Mouse (Mus musculus): ENCODE results near the gene Rhbdf1. TPM values are rescaled to one million over a fixed set of nuclear protein-coding genes. Genes with fewer than 3 reads are reported as not detected.

Gene Rhbdf1
- polyA plus RNA-seq, 1 experiment, result 56.7 TPM

- 81% methylated on average over 13 of the region's 13 CpGs for WGBS
- TF ChIP-seq POLR2A (IDR thresholded peaks at IDR 0.05; ENCODE audit: low read depth, low read length) (no peak), CTCF (IDR thresholded peaks at IDR 0.05; ENCODE audit: extremely low read depth, insufficient read length, insufficient replicate concordance, low read depth, low read length) (no peak)
- Histone ChIP-seq H3K4me3 (ENCODE audit: low read depth, low read length) (no peak overlapping the region), H3K4me1 (ENCODE audit: control insufficient read depth, insufficient read depth, insufficient read length, low read length) (no peaks in the 10 kb centered on the region), H3K27me3 (ENCODE audit: control insufficient read depth, insufficient read depth, low read length) (no peaks in the 10 kb centered on the region), H3K36me3 (ENCODE audit: control insufficient read depth, insufficient read depth, low read length) (no peaks in the 10 kb centered on the region), H3K27ac (ENCODE audit: insufficient read depth, low read depth, low read length) (no peak overlapping the region)
Observed at GRCm38 (mm10) chr11:32190603-32191110, 31.4 kb downstream of the Rhbdf1 start.

GRCm38 (mm10) chr11:32190119-32190518 lies 32.0 kb downstream of the Rhbdf1 start:
- 77% methylated on average over 9 of the region's 9 CpGs for WGBS
- no peak overlapping the region for H3K4me3 ChIP-seq (ENCODE audit: low read depth, low read length)
- H3K4me1 ChIP-seq (ENCODE audit: control insufficient read depth, insufficient read depth, insufficient read length, low read length), result no peaks in the 10 kb centered on the region
- H3K36me3 ChIP-seq (ENCODE audit: control insufficient read depth, insufficient read depth, low read length), result no peaks in the 10 kb centered on the region
- no peaks in the 10 kb centered on the region for H3K27me3 ChIP-seq (ENCODE audit: control insufficient read depth, insufficient read depth, low read length)
- H3K27ac ChIP-seq (ENCODE audit: insufficient read depth, low read depth, low read length), result no peak overlapping the region
- no peak for TF ChIP-seq POLR2A (IDR thresholded peaks at IDR 0.05; ENCODE audit: low read depth, low read length)
- no peak for TF ChIP-seq CTCF (IDR thresholded peaks at IDR 0.05; ENCODE audit: extremely low read depth, insufficient read length, insufficient replicate concordance, low read depth, low read length)

GRCm38 (mm10) chr11:32189434-32189833 lies 32.7 kb downstream of the Rhbdf1 start:
- WGBS, result 70% methylated on average over 5 of the region's 5 CpGs
- H3K4me3 ChIP-seq (ENCODE audit: low read depth, low read length), result no peak overlapping the region
- H3K27me3 ChIP-seq (ENCODE audit: control insufficient read depth, insufficient read depth, low read length), result no peaks in the 10 kb centered on the region
- H3K4me1 ChIP-seq (ENCODE audit: control insufficient read depth, insufficient read depth, insufficient read length, low read length), result no peaks in the 10 kb centered on the region
- TF ChIP-seq POLR2A (IDR thresholded peaks at IDR 0.05; ENCODE audit: low read depth, low read length), result no peak
- no peak for TF ChIP-seq CTCF (IDR thresholded peaks at IDR 0.05; ENCODE audit: extremely low read depth, insufficient read length, insufficient replicate concordance, low read depth, low read length)
- H3K36me3 ChIP-seq (ENCODE audit: control insufficient read depth, insufficient read depth, low read length), result no peaks in the 10 kb centered on the region
- no peak overlapping the region for H3K27ac ChIP-seq (ENCODE audit: insufficient read depth, low read depth, low read length)

- no peak overlapping the region for H3K27ac ChIP-seq (ENCODE audit: insufficient read depth, low read depth, low read length)
- WGBS, result 75% methylated on average over 12 of the region's 12 CpGs
- no peaks in the 10 kb centered on the region for H3K4me1 ChIP-seq (ENCODE audit: control insufficient read depth, insufficient read depth, insufficient read length, low read length)
- H3K36me3 ChIP-seq (ENCODE audit: control insufficient read depth, insufficient read depth, low read length), result no peaks in the 10 kb centered on the region
- H3K27me3 ChIP-seq (ENCODE audit: control insufficient read depth, insufficient read depth, low read length), result no peaks in the 10 kb centered on the region
- no peak overlapping the region for H3K4me3 ChIP-seq (ENCODE audit: low read depth, low read length)
- TF ChIP-seq POLR2A (IDR thresholded peaks at IDR 0.05; ENCODE audit: low read depth, low read length), result no peak
- no peak for TF ChIP-seq CTCF (IDR thresholded peaks at IDR 0.05; ENCODE audit: extremely low read depth, insufficient read length, insufficient replicate concordance, low read depth, low read length)
Observed at GRCm38 (mm10) chr11:32188881-32189280, 33.2 kb downstream of the Rhbdf1 start.

GRCm38 (mm10) chr11:32187256-32187655 lies 34.8 kb downstream of the Rhbdf1 start:
- H3K4me3 ChIP-seq (ENCODE audit: low read depth, low read length), result no peak overlapping the region
- H3K4me1 ChIP-seq (ENCODE audit: control insufficient read depth, insufficient read depth, insufficient read length, low read length), result no peaks in the 10 kb centered on the region
- no peaks in the 10 kb centered on the region for H3K36me3 ChIP-seq (ENCODE audit: control insufficient read depth, insufficient read depth, low read length)
- no peaks in the 10 kb centered on the region for H3K27me3 ChIP-seq (ENCODE audit: control insufficient read depth, insufficient read depth, low read length)
- WGBS, result 86% methylated on average over 4 of the region's 4 CpGs
- TF ChIP-seq CTCF (IDR thresholded peaks at IDR 0.05; ENCODE audit: extremely low read depth, insufficient read length, insufficient replicate concordance, low read depth, low read length) (no peak), POLR2A (IDR thresholded peaks at IDR 0.05; ENCODE audit: low read depth, low read length) (no peak)
- H3K27ac ChIP-seq (ENCODE audit: insufficient read depth, low read depth, low read length), result no peak overlapping the region

- Histone ChIP-seq H3K4me3 (ENCODE audit: low read depth, low read length) (no peak overlapping the region), H3K27ac (ENCODE audit: insufficient read depth, low read depth, low read length) (no peak overlapping the region), H3K27me3 (ENCODE audit: control insufficient read depth, insufficient read depth, low read length) (no peaks in the 10 kb centered on the region), H3K4me1 (ENCODE audit: control insufficient read depth, insufficient read depth, insufficient read length, low read length) (no peaks in the 10 kb centered on the region), H3K36me3 (ENCODE audit: control insufficient read depth, insufficient read depth, low read length) (no peaks in the 10 kb centered on the region)
- TF ChIP-seq CTCF (IDR thresholded peaks at IDR 0.05; ENCODE audit: extremely low read depth, insufficient read length, insufficient replicate concordance, low read depth, low read length), result no peak
- TF ChIP-seq POLR2A (IDR thresholded peaks at IDR 0.05; ENCODE audit: low read depth, low read length), result no peak
- 58% methylated on average over 3 of the region's 3 CpGs for WGBS
Observed at GRCm38 (mm10) chr11:32186031-32186430, 36.1 kb downstream of the Rhbdf1 start.

- WGBS, result 87% methylated on average over 8 of the region's 8 CpGs
Observed at GRCm38 (mm10) chr11:32184469-32184868, 37.6 kb downstream of the Rhbdf1 start.

More at GRCm38 (mm10) chr11:32184469-32184868, 37.6 kb downstream of the Rhbdf1 start:
- no peak for TF ChIP-seq POLR2A (IDR thresholded peaks at IDR 0.05; ENCODE audit: low read depth, low read length)
- TF ChIP-seq CTCF (IDR thresholded peaks at IDR 0.05; ENCODE audit: extremely low read depth, insufficient read length, insufficient replicate concordance, low read depth, low read length), result no peak
- Histone ChIP-seq H3K4me3 (ENCODE audit: low read depth, low read length) (no peak overlapping the region), H3K27ac (ENCODE audit: insufficient read depth, low read depth, low read length) (no peak overlapping the region), H3K4me1 (ENCODE audit: control insufficient read depth, insufficient read depth, insufficient read length, low read length) (no peaks in the 10 kb centered on the region), H3K36me3 (ENCODE audit: control insufficient read depth, insufficient read depth, low read length) (no peaks in the 10 kb centered on the region), H3K27me3 (ENCODE audit: control insufficient read depth, insufficient read depth, low read length) (no peaks in the 10 kb centered on the region)
